Mouse (Mus musculus) midbrain, embryonic 14.5 days (tissue): ENCODE results near the gene Shb. TPM values are rescaled to one million over a fixed set of nuclear protein-coding genes. Genes with fewer than 3 reads are reported as not detected.

Experiments used
- ATAC-seq: fragments of 200-750 bp; cut with Nextera tagmentation; 2 replicates; pipeline ENCODE4 v1.8.0; 2017; ENCODE audit warnings: moderate number of reproducible peaks, moderate library complexity; ENCODE audit not compliant: low FRiP score, low TSS enrichment
- DNase-seq: peaks from one replicate; pipeline ENCODE4 v3.0.0-alpha.2; 2015
- H3K27ac ChIP-seq: fragments of 300-500 bp; sonication (generic); replicated peaks from 2 replicates; pipeline ENCODE4 v1.5.1; 2014; ENCODE audit warnings: mild to moderate bottlenecking, low read depth, low read length, moderate library complexity
- H3K27me3 ChIP-seq: fragments of 300-500 bp; sonication (generic); 2 replicates; pipeline ENCODE4 v1.6.1; 2014; ENCODE audit warnings: low read length, control low read depth, mixed read lengths; ENCODE audit not compliant: control insufficient read depth, insufficient read depth
- H3K36me3 ChIP-seq: fragments of 300-500 bp; sonication (generic); 2 replicates; pipeline ENCODE4 v1.6.1; 2014; ENCODE audit warnings: low read length, control low read depth; ENCODE audit not compliant: control insufficient read depth, insufficient read depth
- H3K4me1 ChIP-seq: fragments of 300-500 bp; sonication (generic); 2 replicates; pipeline ENCODE4 v1.6.1; 2014; ENCODE audit warnings: mild to moderate bottlenecking, antibody characterized with exemption, low read length, control low read depth; ENCODE audit not compliant: control insufficient read depth, insufficient read depth
- H3K4me2 ChIP-seq: fragments of 300-500 bp; sonication (generic); 2 replicates; pipeline ENCODE4 v1.6.1; 2014; ENCODE audit warnings: mild to moderate bottlenecking, low read length, moderate library complexity
- H3K4me3 ChIP-seq: fragments of 300-500 bp; sonication (generic); replicated peaks from 2 replicates; pipeline ENCODE4 v1.5.1; 2014; ENCODE audit warnings: low read depth, low read length
- H3K9ac ChIP-seq: fragments of 300-500 bp; sonication (generic); replicated peaks from 2 replicates; pipeline ENCODE4 v1.6.1; 2014; ENCODE audit warnings: mild to moderate bottlenecking, low read length, moderate library complexity
- H3K9me3 ChIP-seq: fragments of 300-500 bp; sonication (generic); 2 replicates; pipeline ENCODE4 v1.6.1; 2016; ENCODE audit warnings: low read length, control low read depth, mixed read lengths; ENCODE audit not compliant: control insufficient read depth
- WGBS: fragments of 180-500 bp; shearing (Covaris S2); extraction: QIAGEN DNeasy Blood & Tissue Kit; methylation state at CpG from one replicate; pipeline ENCODE4 v1.1.7; 2014; 5-methylcytosine and 5-hydroxymethylcytosine counted together
- polyA plus RNA-seq: library from polyadenylated mRNA; unstranded; fragments of >200 nt; fragmentation: Nextera tagmentation; extraction: Ambion mirVana; gene quantifications from 2 replicates; pipeline ENCODE4 v1.2.1, GENCODE M21; 2014

Gene Shb
- polyA plus RNA-seq, 1 experiment from 2014 or later: 10.2 TPM

- Histone ChIP-seq H3K9me3 (no peaks in the 10 kb centered on the region), H3K4me2 (peak overlapping the region; percentile 38), H3K36me3 (no peaks in the 10 kb centered on the region), H3K9ac (no peak overlapping the region; the same call in 1 of the 2 replicates), H3K4me3 (no peak overlapping the region), H3K27ac (no peak overlapping the region), H3K27me3 (no peaks in the 10 kb centered on the region), H3K4me1 (peaks cover 17% of the 10 kb centered on the region)
- DNase-seq: peak; percentile 67
- ATAC-seq: peak; percentile 31; the same call in 1 of the 2 replicates
- WGBS: under 1% methylated on average over 10 of the region's 10 CpGs
Measured at GRCm38 (mm10) chr4:45513791-45514293, 18.4 kb downstream of the Shb start.

- Histone ChIP-seq H3K4me2 (peak overlapping the region; percentile 38), H3K27me3 (no peaks in the 10 kb centered on the region), H3K4me1 (peaks cover 20% of the 10 kb centered on the region), H3K9ac (no peak overlapping the region; the same call in 1 of the 2 replicates), H3K4me3 (no peak overlapping the region), H3K9me3 (no peaks in the 10 kb centered on the region), H3K36me3 (no peaks in the 10 kb centered on the region), H3K27ac (no peak overlapping the region)
- DNase-seq (no peak), ATAC-seq (no peak)
- 69% methylated on average over 2 of the region's 2 CpGs for whole genome bisulfite sequencing
Measured at GRCm38 (mm10) chr4:45513340-45513739, 18.9 kb downstream of the Shb start.

- Histone ChIP-seq H3K4me1 (peaks cover 23% of the 10 kb centered on the region), H3K27ac (no peak overlapping the region), H3K9ac (no peak overlapping the region), H3K27me3 (no peaks in the 10 kb centered on the region), H3K4me3 (no peak overlapping the region), H3K9me3 (no peaks in the 10 kb centered on the region), H3K36me3 (no peaks in the 10 kb centered on the region), H3K4me2 (no peak overlapping the region)
- DNase-seq: no peak
- WGBS: 63% methylated on average over 6 of the region's 6 CpGs
- no peak for ATAC-seq
Measured at GRCm38 (mm10) chr4:45510163-45510562, 22.1 kb downstream of the Shb start.

GRCm38 (mm10) chr4:45509416-45509815, 22.9 kb downstream of the Shb start:
- ATAC-seq: no peak
- DNase-seq: no peak
- Histone ChIP-seq H3K4me3 (no peak overlapping the region), H3K9me3 (no peaks in the 10 kb centered on the region), H3K9ac (no peak overlapping the region), H3K36me3 (no peaks in the 10 kb centered on the region), H3K4me2 (no peak overlapping the region), H3K27ac (no peak overlapping the region), H3K4me1 (peaks cover 18% of the 10 kb centered on the region), H3K27me3 (no peaks in the 10 kb centered on the region)
- WGBS: 90% methylated on average over 4 of the region's 4 CpGs

- H3K9ac ChIP-seq: no peak overlapping the region
- H3K27ac ChIP-seq: 0 out of 2 replicates have a peak overlapping the region, but pooled peaks have one; percentile 6
- no peaks in the 10 kb centered on the region for H3K27me3 ChIP-seq
- no peak overlapping the region for H3K4me2 ChIP-seq
- DNase-seq (peak; percentile 64), ATAC-seq (no peak)
- no peaks in the 10 kb centered on the region for H3K36me3 ChIP-seq
- 34% methylated on average over 6 of the region's 6 CpGs for WGBS
- no peaks in the 10 kb centered on the region for H3K9me3 ChIP-seq
- H3K4me1 ChIP-seq: peaks cover 8% of the 10 kb centered on the region
- no peak overlapping the region for H3K4me3 ChIP-seq
Measured at GRCm38 (mm10) chr4:45508469-45508868, 23.8 kb downstream of the Shb start.

GRCm38 (mm10) chr4:45507476-45507875, 24.8 kb downstream of the Shb start:
- DNase-seq (no peak), ATAC-seq (no peak)
- Histone ChIP-seq H3K4me2 (no peak overlapping the region), H3K27me3 (no peaks in the 10 kb centered on the region), H3K4me1 (peaks cover 6% of the 10 kb centered on the region; the same call in 1 of the 2 replicates), H3K27ac (no peak overlapping the region), H3K36me3 (no peaks in the 10 kb centered on the region), H3K4me3 (no peak overlapping the region), H3K9me3 (no peaks in the 10 kb centered on the region), H3K9ac (no peak overlapping the region)
- whole genome bisulfite sequencing: 100% methylated on average over 1 of the region's 1 CpGs

GRCm38 (mm10) chr4:45507039-45507438, 25.2 kb downstream of the Shb start:
- Histone ChIP-seq H3K36me3 (no peaks in the 10 kb centered on the region), H3K4me1 (peaks cover 6% of the 10 kb centered on the region; the same call in 1 of the 2 replicates), H3K9me3 (no peaks in the 10 kb centered on the region), H3K4me3 (no peak overlapping the region), H3K27ac (no peak overlapping the region), H3K4me2 (no peak overlapping the region), H3K9ac (no peak overlapping the region), H3K27me3 (no peaks in the 10 kb centered on the region)
- ATAC-seq (no peak), DNase-seq (no peak)
- 63% methylated on average over 9 of the region's 9 CpGs for WGBS

- ATAC-seq (no peak), DNase-seq (no peak)
- no peak overlapping the region for H3K27ac ChIP-seq
- no peak overlapping the region for H3K9ac ChIP-seq
- no peaks in the 10 kb centered on the region for H3K36me3 ChIP-seq
- no peaks in the 10 kb centered on the region for H3K9me3 ChIP-seq
- peaks cover 6% of the 10 kb centered on the region; the same call in 1 of the 2 replicates for H3K4me1 ChIP-seq
- no peak overlapping the region for H3K4me3 ChIP-seq
- WGBS: 72% methylated on average over 5 of the region's 5 CpGs
- no peak overlapping the region for H3K4me2 ChIP-seq
- H3K27me3 ChIP-seq: no peaks in the 10 kb centered on the region
Measured at GRCm38 (mm10) chr4:45506613-45507012, 25.7 kb downstream of the Shb start.

GRCm38 (mm10) chr4:45505671-45506070, 26.6 kb downstream of the Shb start:
- Histone ChIP-seq H3K27me3 (no peaks in the 10 kb centered on the region), H3K4me2 (no peak overlapping the region), H3K36me3 (no peaks in the 10 kb centered on the region), H3K27ac (no peak overlapping the region), H3K9ac (no peak overlapping the region), H3K4me1 (peaks cover 6% of the 10 kb centered on the region; the same call in 1 of the 2 replicates), H3K4me3 (no peak overlapping the region), H3K9me3 (no peaks in the 10 kb centered on the region)
- DNase-seq (no peak), ATAC-seq (no peak)
- 92% methylated on average over 2 of the region's 2 CpGs for WGBS
